Mouse (Mus musculus) adipocyte (in vitro differentiated cells): ENCODE measurements around the gene Ehbp1.
A peak's percentile ranks its signal among the peaks of the same experiment; 100 is the strongest.

Experiments
- DNase-seq: peaks from one replicate; pipeline ENCODE4 v3.0.0-alpha.2; 2016; ENCODE audit warnings: low spot score

Ehbp1 gene

GRCm38 (mm10) chr11:22055908-22056307 lies 286.2 kb downstream of the Ehbp1 start:
- no peak for DNase-seq

- no peak for DNase-seq
These were observed 288.9 kb downstream of the Ehbp1 start for GRCm38 (mm10) chr11:22053034-22053668.

GRCm38 (mm10) chr11:22050864-22051263 lies 291.2 kb downstream of the Ehbp1 start:
- no peak for DNase-seq

- no peak for DNase-seq
These were observed 302.2 kb downstream of the Ehbp1 start for GRCm38 (mm10) chr11:22039854-22040426.

GRCm38 (mm10) chr11:22034564-22035105 lies 307.5 kb downstream of the Ehbp1 start:
- DNase-seq = no peak

- DNase-seq = no peak
These were observed 308.5 kb downstream of the Ehbp1 start for GRCm38 (mm10) chr11:22033582-22033981.

- DNase-seq = no peak
These were observed 321.5 kb downstream of the Ehbp1 start for GRCm38 (mm10) chr11:22020602-22021001.

GRCm38 (mm10) chr11:22017444-22017843 lies 324.6 kb downstream of the Ehbp1 start:
- DNase-seq = no peak

- DNase-seq = no peak
These were observed 325.8 kb downstream of the Ehbp1 start for GRCm38 (mm10) chr11:22016341-22016740.

GRCm38 (mm10) chr11:22008817-22009216 lies 333.3 kb downstream of the Ehbp1 start:
- DNase-seq = no peak

- DNase-seq = no peak
These were observed 333.9 kb downstream of the Ehbp1 start for GRCm38 (mm10) chr11:22008129-22008596.

GRCm38 (mm10) chr11:22007781-22008110 lies 334.3 kb downstream of the Ehbp1 start:
- DNase-seq = no peak

GRCm38 (mm10) chr11:22007088-22007780 lies 334.9 kb downstream of the Ehbp1 start:
- DNase-seq = no peak

GRCm38 (mm10) chr11:22006471-22007087 lies 335.5 kb downstream of the Ehbp1 start:
- no peak for DNase-seq

GRCm38 (mm10) chr11:22005281-22005870 lies 336.7 kb downstream of the Ehbp1 start:
- DNase-seq = peak; percentile 39

- no peak for DNase-seq
These were observed 337.7 kb downstream of the Ehbp1 start for GRCm38 (mm10) chr11:22004331-22004841.

- DNase-seq = no peak
These were observed 338.6 kb downstream of the Ehbp1 start for GRCm38 (mm10) chr11:22003341-22003981.

- no peak for DNase-seq
These were observed 339.2 kb downstream of the Ehbp1 start, which contains the start of gene Otx1 for GRCm38 (mm10) chr11:22002783-22003340. Otx1 (minus strand) TSS chr11:22002897.

GRCm38 (mm10) chr11:22002062-22002782 lies 339.9 kb downstream of the Ehbp1 start:
- no peak for DNase-seq

GRCm38 (mm10) chr11:22001321-22002061 lies 340.6 kb downstream of the Ehbp1 start:
- peak; percentile 85 for DNase-seq
